Mouse (Mus musculus): Measurements from ENCODE around the gene Fbxo2.

- TF ChIP-seq CTCF (IDR thresholded peaks at IDR 0.05; ENCODE audit: low read depth) (no peak), EP300 (IDR thresholded peaks at IDR 0.05; ENCODE audit: low read depth) (no peak)
These were observed 10.2 kb upstream of the Fbxo2 start for GRCm38 (mm10) chr4:148150242-148150641.

Measured in liver, embryonic 14.5 days (tissue).